Mouse (Mus musculus) heart, embryonic 11.5 days (tissue): Measurements from ENCODE around the gene Sox12. TPM values are rescaled to one million over a fixed set of nuclear protein-coding genes. Genes with fewer than 3 reads are reported as not detected.

ENCODE experiments used
- ATAC-seq: fragments of 200-750 bp; cut with Nextera tagmentation; replicated peaks from 2 replicates; pipeline ENCODE4 v1.8.0; 2017; ENCODE audit warnings: moderate library complexity; ENCODE audit not compliant: insufficient number of reproducible peaks, low FRiP score, low TSS enrichment
- H3K27ac ChIP-seq: fragments of 300-500 bp; sonication (generic); 2 replicates; pipeline ENCODE4 v1.5.1; 2014; ENCODE audit warnings: mild to moderate bottlenecking, low read depth, low read length
- H3K27me3 ChIP-seq: fragments of 300-500 bp; sonication (generic); 2 replicates; pipeline ENCODE4 v1.6.1; 2014; ENCODE audit warnings: mild to moderate bottlenecking, low read length, mixed read lengths; ENCODE audit not compliant: control insufficient read depth, insufficient read depth
- H3K36me3 ChIP-seq: fragments of 300-500 bp; sonication (generic); 2 replicates; pipeline ENCODE4 v1.6.1; 2014; ENCODE audit warnings: mild to moderate bottlenecking, low read length, moderate library complexity, mixed read lengths; ENCODE audit not compliant: control insufficient read depth, insufficient read depth
- H3K4me1 ChIP-seq: fragments of 300-500 bp; sonication (generic); 2 replicates; pipeline ENCODE4 v1.6.1; 2014; ENCODE audit warnings: low read length; ENCODE audit not compliant: control insufficient read depth, insufficient read depth
- H3K4me2 ChIP-seq: fragments of 300-500 bp; sonication (generic); 2 replicates; pipeline ENCODE4 v1.6.1; 2014; ENCODE audit warnings: mild to moderate bottlenecking, moderate library complexity
- H3K4me3 ChIP-seq: fragments of 300-500 bp; sonication (generic); 2 replicates; pipeline ENCODE4 v1.5.1; 2014; ENCODE audit warnings: low read depth, low read length
- H3K9ac ChIP-seq: fragments of 300-500 bp; sonication (generic); 2 replicates; pipeline ENCODE4 v1.6.1; 2014; ENCODE audit warnings: mild to moderate bottlenecking, low read depth, low read length, moderate library complexity
- H3K9me3 ChIP-seq: fragments of 300-500 bp; sonication (generic); replicated peaks from 2 replicates; pipeline ENCODE4 v1.6.1; 2016; ENCODE audit warnings: low read length; ENCODE audit not compliant: control insufficient read depth
- whole genome bisulfite sequencing: fragments of 180-500 bp; shearing (Covaris S2); extraction: QIAGEN DNeasy Blood & Tissue Kit; methylation state at CpG from one replicate; pipeline ENCODE4 v1.1.7; 2014; ENCODE audit not compliant: insufficient replicate concordance; 5-methylcytosine and 5-hydroxymethylcytosine counted together
- polyA plus RNA-seq: library from polyadenylated mRNA; unstranded; fragments of >200 nt; fragmentation: Nextera tagmentation; extraction: Ambion mirVana; gene quantifications from 2 replicates; pipeline ENCODE4 v1.2.1, GENCODE M21; 2014

Gene Sox12
- 12.9 and 13.9 TPM in 2 replicates for polyA plus RNA-seq

- under 1% methylated on average over 54 of the region's 104 CpGs for WGBS
- H3K27me3 ChIP-seq: no peaks in the 10 kb centered on the region
- H3K27ac ChIP-seq: peak within 1 kb of the TSS; percentile 99
- H3K9me3 ChIP-seq: no peaks in the 10 kb centered on the region
- peak within 1 kb of the TSS; percentile 97 for H3K9ac ChIP-seq
- peak; percentile 71 for ATAC-seq
- peak within 1 kb of the TSS; percentile 90 for H3K4me2 ChIP-seq
- H3K4me1 ChIP-seq: peaks cover 31% of the 10 kb centered on the region
- peak within 1 kb of the TSS; percentile 73 for H3K4me3 ChIP-seq
- no peaks in the 10 kb centered on the region for H3K36me3 ChIP-seq
Measured at GRCm38 (mm10) chr2:152397680-152398435, at the start of gene Sox12. Gene Sox12, minus strand, starts transcription at chr2:152398063.

GRCm38 (mm10) chr2:152447461-152447860 lies 49.6 kb upstream of the Sox12 start:
- Histone ChIP-seq H3K9ac (no peak overlapping the region), H3K27ac (no peak overlapping the region), H3K36me3 (no peaks in the 10 kb centered on the region), H3K4me3 (no peak overlapping the region), H3K4me2 (no peak overlapping the region), H3K9me3 (no peaks in the 10 kb centered on the region), H3K4me1 (peaks cover 13% of the 10 kb centered on the region), H3K27me3 (no peaks in the 10 kb centered on the region)
- ATAC-seq: no peak
- WGBS: 32% methylated on average over 5 of the region's 5 CpGs

GRCm38 (mm10) chr2:152446642-152447041 lies 48.8 kb upstream of the Sox12 start:
- no peak overlapping the region for H3K4me2 ChIP-seq
- ATAC-seq: no peak
- no peaks in the 10 kb centered on the region for H3K36me3 ChIP-seq
- no peak overlapping the region for H3K27ac ChIP-seq
- H3K27me3 ChIP-seq: no peaks in the 10 kb centered on the region
- no peaks in the 10 kb centered on the region for H3K9me3 ChIP-seq
- WGBS: 37% methylated on average over 2 of the region's 2 CpGs
- no peak overlapping the region for H3K9ac ChIP-seq
- peaks cover 13% of the 10 kb centered on the region for H3K4me1 ChIP-seq
- no peak overlapping the region for H3K4me3 ChIP-seq

- Histone ChIP-seq H3K4me3 (no peak overlapping the region), H3K4me2 (no peak overlapping the region), H3K9ac (no peak overlapping the region), H3K27ac (no peak overlapping the region), H3K27me3 (no peaks in the 10 kb centered on the region), H3K4me1 (peaks cover 13% of the 10 kb centered on the region), H3K9me3 (no peaks in the 10 kb centered on the region), H3K36me3 (no peaks in the 10 kb centered on the region)
- ATAC-seq: no peak
- 78% methylated on average over 8 of the region's 8 CpGs for WGBS
Measured at GRCm38 (mm10) chr2:152443281-152443680, 45.4 kb upstream of the Sox12 start.

- no peak overlapping the region for H3K4me3 ChIP-seq
Measured at GRCm38 (mm10) chr2:152442322-152442721, 44.5 kb upstream of the Sox12 start.

GRCm38 (mm10) chr2:152439833-152440232 lies 42.0 kb upstream of the Sox12 start:
- H3K36me3 ChIP-seq: no peaks in the 10 kb centered on the region
- H3K9me3 ChIP-seq: no peaks in the 10 kb centered on the region
- H3K4me1 ChIP-seq: peaks cover 16% of the 10 kb centered on the region
- no peak overlapping the region for H3K9ac ChIP-seq
- WGBS: 81% methylated on average over 2 of the region's 2 CpGs
- H3K4me2 ChIP-seq: no peak overlapping the region
- no peak overlapping the region for H3K4me3 ChIP-seq
- no peak overlapping the region for H3K27ac ChIP-seq
- no peaks in the 10 kb centered on the region for H3K27me3 ChIP-seq
- ATAC-seq: no peak

More at GRCm38 (mm10) chr2:152442322-152442721, 44.5 kb upstream of the Sox12 start:
- no peak overlapping the region for H3K9ac ChIP-seq
- H3K36me3 ChIP-seq: no peaks in the 10 kb centered on the region
- no peak overlapping the region for H3K27ac ChIP-seq
- ATAC-seq: no peak
- no peak overlapping the region for H3K4me2 ChIP-seq
- peaks cover 9% of the 10 kb centered on the region for H3K4me1 ChIP-seq
- no peaks in the 10 kb centered on the region for H3K27me3 ChIP-seq
- H3K9me3 ChIP-seq: no peaks in the 10 kb centered on the region
- 75% methylated on average over 4 of the region's 4 CpGs for WGBS

GRCm38 (mm10) chr2:152438963-152439362 lies 41.1 kb upstream of the Sox12 start:
- Histone ChIP-seq H3K9me3 (no peaks in the 10 kb centered on the region), H3K4me1 (peaks cover 16% of the 10 kb centered on the region), H3K4me2 (no peak overlapping the region), H3K36me3 (no peaks in the 10 kb centered on the region), H3K9ac (no peak overlapping the region), H3K27me3 (no peaks in the 10 kb centered on the region), H3K27ac (no peak overlapping the region), H3K4me3 (no peak overlapping the region)
- WGBS: 48% methylated on average over 1 of the region's 1 CpGs
- no peak for ATAC-seq

- Histone ChIP-seq H3K4me2 (peak overlapping the region; percentile 79), H3K27me3 (no peaks in the 10 kb centered on the region), H3K36me3 (no peaks in the 10 kb centered on the region), H3K4me1 (peaks cover 16% of the 10 kb centered on the region), H3K9me3 (no peaks in the 10 kb centered on the region), H3K27ac (peak overlapping the region; percentile 92), H3K4me3 (peak overlapping the region; percentile 32), H3K9ac (peak overlapping the region; percentile 67)
- ATAC-seq: peak; percentile 46
- 2% methylated on average over 23 of the region's 23 CpGs for WGBS
Measured at GRCm38 (mm10) chr2:152436983-152437860, 39.4 kb upstream of the Sox12 start.
